Mouse (Mus musculus) forebrain, embryonic 16.5 days (tissue): Measurements from ENCODE around the gene AI413582. TPM values are rescaled to one million over a fixed set of nuclear protein-coding genes. Genes with fewer than 3 reads are reported as not detected.

Experiments used
- ATAC-seq: fragments of 200-750 bp; cut with Nextera tagmentation; 2 replicates; pipeline ENCODE4 v1.8.0; 2017; ENCODE audit warnings: mild to moderate bottlenecking, moderate library complexity
- H3K27ac ChIP-seq: fragments of 300-500 bp; sonication (generic); 2 replicates; pipeline ENCODE4 v1.5.1; 2014; ENCODE audit warnings: low read length, control low read depth
- H3K27me3 ChIP-seq: fragments of 300-500 bp; sonication (generic); replicated peaks from 2 replicates; pipeline ENCODE4 v1.6.1; 2014; ENCODE audit warnings: low read length; ENCODE audit not compliant: control insufficient read depth, insufficient read depth
- H3K36me3 ChIP-seq: fragments of 300-500 bp; sonication (generic); 2 replicates; pipeline ENCODE4 v1.6.1; 2014; ENCODE audit not compliant: control insufficient read depth, insufficient read depth
- H3K4me1 ChIP-seq: fragments of 300-500 bp; sonication (generic); replicated peaks from 2 replicates; pipeline ENCODE4 v1.6.1; 2014; ENCODE audit warnings: low read length; ENCODE audit not compliant: control insufficient read depth, insufficient read depth
- H3K4me2 ChIP-seq: fragments of 300-500 bp; sonication (generic); 2 replicates; pipeline ENCODE4 v1.6.1; 2014; ENCODE audit warnings: mild to moderate bottlenecking, low read length, control low read depth
- H3K4me3 ChIP-seq: fragments of 300-500 bp; sonication (generic); replicated peaks from 2 replicates; pipeline ENCODE4 v1.5.1; 2014; ENCODE audit warnings: mild to moderate bottlenecking, low read length, control low read depth
- H3K9ac ChIP-seq: fragments of 300-500 bp; sonication (generic); replicated peaks from 2 replicates; pipeline ENCODE4 v1.6.1; 2014; ENCODE audit warnings: low read depth, low read length, control low read depth
- H3K9me3 ChIP-seq: fragments of 300-500 bp; sonication (generic); 2 replicates; pipeline ENCODE4 v1.6.1; 2016; ENCODE audit warnings: low read length; ENCODE audit not compliant: control insufficient read depth
- WGBS: fragments of 180-500 bp; shearing (Covaris S2); extraction: QIAGEN DNeasy Blood & Tissue Kit; methylation state at CpG from one replicate; pipeline ENCODE4 v1.1.7; 2014; 5-methylcytosine and 5-hydroxymethylcytosine counted together
- polyA plus RNA-seq: library from polyadenylated mRNA; unstranded; fragments of >200 nt; fragmentation: Nextera tagmentation; extraction: Ambion mirVana; gene quantifications from 2 replicates; pipeline ENCODE4 v1.2.1, GENCODE M21; 2015

Gene AI413582
- polyA plus RNA-seq, 1 experiment from 2014 or later, result 49.8 TPM

- no peak overlapping the region for H3K4me3 ChIP-seq
- no peak overlapping the region for H3K27ac ChIP-seq
- whole genome bisulfite sequencing, result 89% methylated on average over 20 of the region's 20 CpGs
- H3K4me2 ChIP-seq, result no peak overlapping the region
- no peaks in the 10 kb centered on the region for H3K9me3 ChIP-seq
- peaks cover 6% of the 10 kb centered on the region for H3K4me1 ChIP-seq
- peaks cover 24% of the 10 kb centered on the region for H3K36me3 ChIP-seq
- H3K27me3 ChIP-seq, result no peaks in the 10 kb centered on the region
- no peak overlapping the region for H3K9ac ChIP-seq
- ATAC-seq, result no peak
Observed at GRCm38 (mm10) chr17:27580392-27581068, 15.0 kb upstream of the AI413582 start.

- Histone ChIP-seq H3K4me2 (no peak overlapping the region), H3K36me3 (peaks cover 21% of the 10 kb centered on the region), H3K27ac (peak overlapping the region; percentile 56), H3K4me1 (peaks cover 11% of the 10 kb centered on the region), H3K27me3 (no peaks in the 10 kb centered on the region), H3K9me3 (no peaks in the 10 kb centered on the region), H3K9ac (no peak overlapping the region), H3K4me3 (no peak overlapping the region)
- ATAC-seq, result no peak
- 72% methylated on average over 8 of the region's 8 CpGs for WGBS
Observed at GRCm38 (mm10) chr17:27579816-27580215, 14.3 kb upstream of the AI413582 start.

- ATAC-seq, result no peak
- Histone ChIP-seq H3K9ac (no peak overlapping the region), H3K4me1 (peaks cover 14% of the 10 kb centered on the region), H3K27me3 (no peaks in the 10 kb centered on the region), H3K36me3 (peaks cover 18% of the 10 kb centered on the region), H3K4me2 (no peak overlapping the region), H3K9me3 (no peaks in the 10 kb centered on the region), H3K4me3 (no peak overlapping the region), H3K27ac (no peak overlapping the region)
- WGBS, result 81% methylated on average over 10 of the region's 10 CpGs
Observed at GRCm38 (mm10) chr17:27578487-27578886, 12.9 kb upstream of the AI413582 start.

- H3K36me3 ChIP-seq, result peaks cover 18% of the 10 kb centered on the region
- H3K4me1 ChIP-seq, result peaks cover 14% of the 10 kb centered on the region
- H3K4me2 ChIP-seq, result no peak overlapping the region
- ATAC-seq, result no peak
- H3K9me3 ChIP-seq, result no peaks in the 10 kb centered on the region
- no peak overlapping the region; the same call in 1 of the 2 replicates for H3K27ac ChIP-seq
- no peak overlapping the region for H3K4me3 ChIP-seq
- no peak overlapping the region for H3K9ac ChIP-seq
- no peaks in the 10 kb centered on the region for H3K27me3 ChIP-seq
- 71% methylated on average over 6 of the region's 6 CpGs for WGBS
Observed at GRCm38 (mm10) chr17:27577468-27577867, 11.9 kb upstream of the AI413582 start.

GRCm38 (mm10) chr17:27576056-27576455 is 10.5 kb upstream of the AI413582 start:
- Histone ChIP-seq H3K27me3 (no peaks in the 10 kb centered on the region), H3K4me1 (peaks cover 14% of the 10 kb centered on the region), H3K27ac (no peak overlapping the region), H3K4me2 (no peak overlapping the region), H3K4me3 (no peak overlapping the region), H3K36me3 (peaks cover 13% of the 10 kb centered on the region), H3K9me3 (no peaks in the 10 kb centered on the region), H3K9ac (no peak overlapping the region)
- ATAC-seq, result no peak
- WGBS, result 92% methylated on average over 7 of the region's 7 CpGs

GRCm38 (mm10) chr17:27575116-27575776 is 9.7 kb upstream of the AI413582 start:
- no peak for ATAC-seq
- Histone ChIP-seq H3K27ac (peak overlapping the region; percentile 33; the same call in 1 of the 2 replicates), H3K4me3 (no peak overlapping the region), H3K9me3 (no peaks in the 10 kb centered on the region), H3K9ac (no peak overlapping the region), H3K36me3 (peaks cover 10% of the 10 kb centered on the region), H3K4me1 (peaks cover 14% of the 10 kb centered on the region), H3K4me2 (no peak overlapping the region), H3K27me3 (no peaks in the 10 kb centered on the region)
- WGBS, result 77% methylated on average over 10 of the region's 10 CpGs

GRCm38 (mm10) chr17:27574470-27575115 is 9.0 kb upstream of the AI413582 start:
- peaks cover 13% of the 10 kb centered on the region for H3K4me1 ChIP-seq
- no peak overlapping the region for H3K9ac ChIP-seq
- H3K27ac ChIP-seq, result peak overlapping the region; percentile 53; the same call in 1 of the 2 replicates
- H3K4me3 ChIP-seq, result no peak overlapping the region
- H3K4me2 ChIP-seq, result no peak overlapping the region
- peak; percentile 43; the same call in 1 of the 2 replicates for ATAC-seq
- H3K27me3 ChIP-seq, result no peaks in the 10 kb centered on the region
- H3K9me3 ChIP-seq, result no peaks in the 10 kb centered on the region
- WGBS, result 80% methylated on average over 15 of the region's 16 CpGs
- peaks cover 10% of the 10 kb centered on the region for H3K36me3 ChIP-seq

- WGBS, result 88% methylated on average over 10 of the region's 10 CpGs
- H3K9me3 ChIP-seq, result no peaks in the 10 kb centered on the region
Observed at GRCm38 (mm10) chr17:27573772-27574320, 8.3 kb upstream of the AI413582 start.

GRCm38 (mm10) chr17:27571315-27571714 is 5.8 kb upstream of the AI413582 start:
- WGBS, result 78% methylated on average over 8 of the region's 8 CpGs
- H3K9ac ChIP-seq, result no peak overlapping the region
- H3K27me3 ChIP-seq, result no peaks in the 10 kb centered on the region
- peaks cover 15% of the 10 kb centered on the region for H3K4me1 ChIP-seq
- H3K9me3 ChIP-seq, result no peaks in the 10 kb centered on the region
- H3K4me3 ChIP-seq, result no peak overlapping the region
- H3K27ac ChIP-seq, result no peak overlapping the region
- no peak for ATAC-seq
- H3K4me2 ChIP-seq, result no peak overlapping the region
- H3K36me3 ChIP-seq, result no peaks in the 10 kb centered on the region

More at GRCm38 (mm10) chr17:27573772-27574320, 8.3 kb upstream of the AI413582 start:
- no peak overlapping the region for H3K4me2 ChIP-seq
- peaks cover 5% of the 10 kb centered on the region for H3K36me3 ChIP-seq
- H3K9ac ChIP-seq, result no peak overlapping the region
- no peak for ATAC-seq
- no peak overlapping the region for H3K27ac ChIP-seq
- H3K4me1 ChIP-seq, result peaks cover 11% of the 10 kb centered on the region
- H3K4me3 ChIP-seq, result no peak overlapping the region
- H3K27me3 ChIP-seq, result no peaks in the 10 kb centered on the region
